Mouse (Mus musculus): ENCODE results near the gene Ankrd39. TPM values are rescaled to one million over a fixed set of nuclear protein-coding genes. Genes with fewer than 3 reads are reported as not detected.
A peak's percentile ranks its signal among the peaks of the same experiment; 100 is the strongest.

Gene Ankrd39
- polyA plus RNA-seq, 1 experiment from 2014 or later = 7.2 TPM

- ATAC-seq (ENCODE audit: low read depth) = no peak
- Histone ChIP-seq H3K27ac (no peak overlapping the region), H3K36me3 (no peaks in the 10 kb centered on the region), H3K27me3 (peaks cover 73% of the 10 kb centered on the region), H3K4me1 (replicated peaks) (peaks cover 36% of the 10 kb centered on the region), H3K4me3 (replicated peaks) (no peak overlapping the region), H3K9ac (no peak overlapping the region), H3K9me3 (replicated peaks) (no peaks in the 10 kb centered on the region), H3K4me2 (no peak overlapping the region)
- WGBS (ENCODE audit: insufficient replicate concordance) = 28% methylated on average over 6 of the region's 6 CpGs
- no peak for DNase-seq
These were observed 13.7 kb upstream of the Ankrd39 start for GRCm38 (mm10) chr1:36560903-36561302.

- Histone ChIP-seq H3K4me3 (replicated peaks) (no peak overlapping the region), H3K36me3 (no peaks in the 10 kb centered on the region), H3K4me1 (replicated peaks) (peaks cover 46% of the 10 kb centered on the region), H3K4me2 (no peak overlapping the region), H3K9ac (no peak overlapping the region), H3K27ac (no peak overlapping the region), H3K27me3 (peaks cover 83% of the 10 kb centered on the region), H3K9me3 (replicated peaks) (no peaks in the 10 kb centered on the region)
- DNase-seq (no peak), ATAC-seq (ENCODE audit: low read depth) (no peak)
- WGBS (ENCODE audit: insufficient replicate concordance) = 21% methylated on average over 5 of the region's 5 CpGs
These were observed 12.6 kb upstream of the Ankrd39 start for GRCm38 (mm10) chr1:36559888-36560287.

GRCm38 (mm10) chr1:36559256-36559655 lies 12.0 kb upstream of the Ankrd39 start:
- Histone ChIP-seq H3K4me3 (replicated peaks) (no peak overlapping the region), H3K9me3 (replicated peaks) (no peaks in the 10 kb centered on the region), H3K4me2 (peak overlapping the region; percentile 67; the same call in 1 of the 2 replicates), H3K27me3 (peaks cover 89% of the 10 kb centered on the region), H3K9ac (no peak overlapping the region), H3K27ac (no peak overlapping the region), H3K4me1 (replicated peaks) (peaks cover 51% of the 10 kb centered on the region), H3K36me3 (no peaks in the 10 kb centered on the region; the same call in 1 of the 2 replicates)
- DNase-seq = no peak
- ATAC-seq (ENCODE audit: low read depth) = no peak
- 11% methylated on average over 4 of the region's 4 CpGs for WGBS (ENCODE audit: insufficient replicate concordance)

GRCm38 (mm10) chr1:36558031-36558993 lies 11.1 kb upstream of the Ankrd39 start, which contains the start of gene Sema4c:
Gene Sema4c (minus strand): TSS chr1:36558349.
- 2% methylated on average over 63 of the region's 69 CpGs for WGBS (ENCODE audit: insufficient replicate concordance)
- DNase-seq (no peak), ATAC-seq (ENCODE audit: low read depth) (peak; percentile 6; the same call in 1 of the 2 replicates)
- peaks cover 53% of the 10 kb centered on the region for H3K4me1 ChIP-seq (replicated peaks)
- H3K4me3 ChIP-seq (replicated peaks) = peak within 1 kb of the TSS; percentile 64
- no peaks in the 10 kb centered on the region for H3K9me3 ChIP-seq (replicated peaks)
- peak within 1 kb of the TSS; percentile 67 for H3K4me2 ChIP-seq
- peaks cover 93% of the 10 kb centered on the region for H3K27me3 ChIP-seq
- peaks cover 7% of the 10 kb centered on the region; the same call in 1 of the 2 replicates for H3K36me3 ChIP-seq
- peak within 1 kb of the TSS; percentile 69 for H3K9ac ChIP-seq
- peak within 1 kb of the TSS; percentile 82 for H3K27ac ChIP-seq

- Histone ChIP-seq H3K4me2 (peak overlapping the region; percentile 67), H3K27me3 (peaks cover 90% of the 10 kb centered on the region), H3K36me3 (peaks cover 10% of the 10 kb centered on the region; the same call in 1 of the 2 replicates), H3K4me3 (replicated peaks) (peak overlapping the region; percentile 64), H3K9ac (peak overlapping the region; percentile 69), H3K27ac (peak overlapping the region; percentile 82), H3K4me1 (replicated peaks) (peaks cover 45% of the 10 kb centered on the region), H3K9me3 (replicated peaks) (no peaks in the 10 kb centered on the region)
- DNase-seq = peak; percentile 29
- peak; percentile 59 for ATAC-seq (ENCODE audit: low read depth)
- WGBS (ENCODE audit: insufficient replicate concordance) = under 1% methylated on average over 48 of the region's 48 CpGs
These were observed 10.3 kb upstream of the Ankrd39 start for GRCm38 (mm10) chr1:36557457-36558011.

GRCm38 (mm10) chr1:36556553-36557456 lies 9.6 kb upstream of the Ankrd39 start:
- WGBS (ENCODE audit: insufficient replicate concordance) = under 1% methylated on average over 50 of the region's 52 CpGs
- Histone ChIP-seq H3K36me3 (peaks cover 12% of the 10 kb centered on the region; the same call in 1 of the 2 replicates), H3K9ac (peak overlapping the region; percentile 69), H3K4me3 (replicated peaks) (peak overlapping the region; percentile 64), H3K4me2 (peak overlapping the region; percentile 67), H3K9me3 (replicated peaks) (no peaks in the 10 kb centered on the region), H3K4me1 (replicated peaks) (peaks cover 40% of the 10 kb centered on the region), H3K27me3 (peaks cover 83% of the 10 kb centered on the region), H3K27ac (peak overlapping the region; percentile 82)
- DNase-seq (peak; percentile 57), ATAC-seq (ENCODE audit: low read depth) (peak; percentile 49)

GRCm38 (mm10) chr1:36555798-36556395 lies 8.7 kb upstream of the Ankrd39 start:
- peaks cover 40% of the 10 kb centered on the region for H3K4me1 ChIP-seq (replicated peaks)
- DNase-seq = no peak
- H3K4me3 ChIP-seq (replicated peaks) = peak overlapping the region; percentile 64
- no peaks in the 10 kb centered on the region for H3K9me3 ChIP-seq (replicated peaks)
- WGBS (ENCODE audit: insufficient replicate concordance) = 17% methylated on average over 8 of the region's 8 CpGs
- peak overlapping the region; percentile 82 for H3K27ac ChIP-seq
- H3K36me3 ChIP-seq = peaks cover 21% of the 10 kb centered on the region; the same call in 1 of the 2 replicates
- H3K9ac ChIP-seq = peak overlapping the region; percentile 69
- peaks cover 74% of the 10 kb centered on the region for H3K27me3 ChIP-seq
- ATAC-seq (ENCODE audit: low read depth) = no peak
- peak overlapping the region; percentile 67 for H3K4me2 ChIP-seq

GRCm38 (mm10) chr1:36554633-36555399 lies 7.6 kb upstream of the Ankrd39 start:
- ATAC-seq (ENCODE audit: low read depth) = no peak

GRCm38 (mm10) chr1:36552506-36552905 lies 5.3 kb upstream of the Ankrd39 start:
- peaks cover 35% of the 10 kb centered on the region for H3K36me3 ChIP-seq
- WGBS (ENCODE audit: insufficient replicate concordance) = 77% methylated on average over 16 of the region's 16 CpGs
- H3K4me1 ChIP-seq (replicated peaks) = peaks cover 31% of the 10 kb centered on the region

More at GRCm38 (mm10) chr1:36554633-36555399, 7.6 kb upstream of the Ankrd39 start:
- WGBS (ENCODE audit: insufficient replicate concordance) = 44% methylated on average over 21 of the region's 21 CpGs
- H3K36me3 ChIP-seq = peaks cover 26% of the 10 kb centered on the region; the same call in 1 of the 2 replicates
- 0 out of 2 replicates have a peak overlapping the region, but pooled peaks have one; percentile 33 for H3K9ac ChIP-seq
- H3K4me1 ChIP-seq (replicated peaks) = peaks cover 40% of the 10 kb centered on the region
- H3K27ac ChIP-seq = peak overlapping the region; percentile 43; the same call in 1 of the 2 replicates
- DNase-seq = no peak
- no peaks in the 10 kb centered on the region for H3K9me3 ChIP-seq (replicated peaks)
- H3K4me3 ChIP-seq (replicated peaks) = peak overlapping the region; percentile 64; the same call in 1 of the 2 replicates
- peaks cover 63% of the 10 kb centered on the region for H3K27me3 ChIP-seq
- peak overlapping the region; percentile 67 for H3K4me2 ChIP-seq

GRCm38 (mm10) chr1:36551904-36552303 lies 4.7 kb upstream of the Ankrd39 start:
- 76% methylated on average over 17 of the region's 17 CpGs for WGBS (ENCODE audit: insufficient replicate concordance)
- DNase-seq (no peak), ATAC-seq (ENCODE audit: low read depth) (no peak)
- Histone ChIP-seq H3K4me1 (replicated peaks) (peaks cover 28% of the 10 kb centered on the region), H3K4me3 (replicated peaks) (no peak overlapping the region), H3K36me3 (peaks cover 35% of the 10 kb centered on the region), H3K27me3 (peaks cover 34% of the 10 kb centered on the region), H3K27ac (no peak overlapping the region), H3K4me2 (no peak overlapping the region), H3K9ac (no peak overlapping the region), H3K9me3 (replicated peaks) (no peaks in the 10 kb centered on the region)

More at GRCm38 (mm10) chr1:36552506-36552905, 5.3 kb upstream of the Ankrd39 start:
- no peak overlapping the region for H3K4me3 ChIP-seq (replicated peaks)
- H3K27me3 ChIP-seq = peaks cover 40% of the 10 kb centered on the region
- no peak overlapping the region for H3K4me2 ChIP-seq
- H3K9ac ChIP-seq = no peak overlapping the region
- no peak for DNase-seq
- no peak for ATAC-seq (ENCODE audit: low read depth)
- no peak overlapping the region for H3K27ac ChIP-seq
- H3K9me3 ChIP-seq (replicated peaks) = no peaks in the 10 kb centered on the region

Measured in liver, embryonic 13.5 days (tissue).